Mouse (Mus musculus): ENCODE data around the gene Wnt10a. TPM values are rescaled to one million over a fixed set of nuclear protein-coding genes. Genes with fewer than 3 reads are reported as not detected.

The Wnt10a gene
- 1.5 and 1.6 TPM in 2 replicates for polyA plus RNA-seq (2014; fragmentation: Nextera tagmentation; extraction: Ambion mirVana)

- Histone ChIP-seq H3K9me3 (replicated peaks; ENCODE audit: control insufficient read depth, low read length) (no peaks in the 10 kb centered on the region), H3K36me3 (replicated peaks; ENCODE audit: control insufficient read depth, insufficient read depth, low read depth, low read length) (no peaks in the 10 kb centered on the region), H3K27me3 (ENCODE audit: control insufficient read depth, insufficient read depth, low read length) (peaks cover 75% of the 10 kb centered on the region), H3K4me2 (ENCODE audit: low read depth, low read length) (peak within 1 kb of the TSS; percentile 14), H3K4me3 (ENCODE audit: low read depth, low read length) (peak within 1 kb of the TSS; percentile 25), H3K4me1 (ENCODE audit: control insufficient read depth, insufficient read depth, low read length) (peaks cover 15% of the 10 kb centered on the region), H3K9ac (replicated peaks; ENCODE audit: low read length) (no peak within 1 kb of the TSS), H3K27ac (replicated peaks; ENCODE audit: low read depth, low read length) (no peak within 1 kb of the TSS)
- 3% methylated on average over 11 of the region's 11 CpGs for WGBS
- DNase-seq (ENCODE audit: low spot score), result no peak
- ATAC-seq (replicated peaks; ENCODE audit: insufficient number of reproducible peaks, low FRiP score, low TSS enrichment, low read depth), result no peak
These were observed at the start of gene Wnt10a for GRCm38 (mm10) chr1:74791249-74791648. Gene Wnt10a, plus strand, starts transcription at chr1:74791516.

GRCm38 (mm10) chr1:74747335-74747734, 44.0 kb upstream of the Wnt10a start:
- no peak overlapping the region for H3K4me3 ChIP-seq (ENCODE audit: low read depth, low read length)
- H3K9me3 ChIP-seq (replicated peaks; ENCODE audit: control insufficient read depth, low read length), result no peaks in the 10 kb centered on the region
- WGBS, result 71% methylated on average over 5 of the region's 5 CpGs
- H3K27me3 ChIP-seq (ENCODE audit: control insufficient read depth, insufficient read depth, low read length), result peaks cover 3% of the 10 kb centered on the region; the same call in 1 of the 2 replicates
- ATAC-seq (replicated peaks; ENCODE audit: insufficient number of reproducible peaks, low FRiP score, low TSS enrichment, low read depth), result 0 out of 2 replicates have a peak, but pooled peaks have one; percentile 48
- DNase-seq (ENCODE audit: low spot score), result no peak
- no peak overlapping the region for H3K27ac ChIP-seq (replicated peaks; ENCODE audit: low read depth, low read length)
- no peaks in the 10 kb centered on the region for H3K36me3 ChIP-seq (replicated peaks; ENCODE audit: control insufficient read depth, insufficient read depth, low read depth, low read length)
- H3K9ac ChIP-seq (replicated peaks; ENCODE audit: low read length), result no peak overlapping the region
- H3K4me1 ChIP-seq (ENCODE audit: control insufficient read depth, insufficient read depth, low read length), result no peaks in the 10 kb centered on the region
- H3K4me2 ChIP-seq (ENCODE audit: low read depth, low read length), result no peak overlapping the region

- DNase-seq (ENCODE audit: low spot score), result peak; percentile 71
- 11% methylated on average over 30 of the region's 30 CpGs for WGBS
- peak within 1 kb of the TSS; percentile 3; the same call in 1 of the 2 replicates for H3K9ac ChIP-seq (replicated peaks; ENCODE audit: low read length)
- no peak within 1 kb of the TSS for H3K4me3 ChIP-seq (ENCODE audit: low read depth, low read length)
- H3K9me3 ChIP-seq (replicated peaks; ENCODE audit: control insufficient read depth, low read length), result no peaks in the 10 kb centered on the region
- peaks cover 3% of the 10 kb centered on the region; the same call in 1 of the 2 replicates for H3K27me3 ChIP-seq (ENCODE audit: control insufficient read depth, insufficient read depth, low read length)
- no peaks in the 10 kb centered on the region for H3K4me1 ChIP-seq (ENCODE audit: control insufficient read depth, insufficient read depth, low read length)
- no peak within 1 kb of the TSS for H3K27ac ChIP-seq (replicated peaks; ENCODE audit: low read depth, low read length)
- ATAC-seq (replicated peaks; ENCODE audit: insufficient number of reproducible peaks, low FRiP score, low TSS enrichment, low read depth), result peak; percentile 34; the same call in 1 of the 2 replicates
- H3K4me2 ChIP-seq (ENCODE audit: low read depth, low read length), result peak within 1 kb of the TSS; percentile 25
- no peaks in the 10 kb centered on the region for H3K36me3 ChIP-seq (replicated peaks; ENCODE audit: control insufficient read depth, insufficient read depth, low read depth, low read length)
These were observed 42.6 kb upstream of the Wnt10a start, which contains the start of gene Prkag3 for GRCm38 (mm10) chr1:74748643-74749271. Gene Prkag3, minus strand, starts transcription at chr1:74749221.

GRCm38 (mm10) chr1:74749301-74749700, 42.0 kb upstream of the Wnt10a start:
- ATAC-seq (replicated peaks; ENCODE audit: insufficient number of reproducible peaks, low FRiP score, low TSS enrichment, low read depth), result no peak
- Histone ChIP-seq H3K36me3 (replicated peaks; ENCODE audit: control insufficient read depth, insufficient read depth, low read depth, low read length) (no peaks in the 10 kb centered on the region), H3K27ac (replicated peaks; ENCODE audit: low read depth, low read length) (no peak overlapping the region), H3K4me1 (ENCODE audit: control insufficient read depth, insufficient read depth, low read length) (no peaks in the 10 kb centered on the region), H3K27me3 (ENCODE audit: control insufficient read depth, insufficient read depth, low read length) (peaks cover 3% of the 10 kb centered on the region; the same call in 1 of the 2 replicates), H3K9me3 (replicated peaks; ENCODE audit: control insufficient read depth, low read length) (no peaks in the 10 kb centered on the region), H3K9ac (replicated peaks; ENCODE audit: low read length) (no peak overlapping the region), H3K4me3 (ENCODE audit: low read depth, low read length) (no peak overlapping the region), H3K4me2 (ENCODE audit: low read depth, low read length) (no peak overlapping the region)
- DNase-seq (ENCODE audit: low spot score), result no peak
- WGBS, result 66% methylated on average over 7 of the region's 7 CpGs

GRCm38 (mm10) chr1:74750683-74751082, 40.6 kb upstream of the Wnt10a start:
- ATAC-seq (replicated peaks; ENCODE audit: insufficient number of reproducible peaks, low FRiP score, low TSS enrichment, low read depth) (no peak), DNase-seq (ENCODE audit: low spot score) (no peak)
- H3K27ac ChIP-seq (replicated peaks; ENCODE audit: low read depth, low read length), result no peak overlapping the region
- H3K9ac ChIP-seq (replicated peaks; ENCODE audit: low read length), result no peak overlapping the region
- no peaks in the 10 kb centered on the region for H3K36me3 ChIP-seq (replicated peaks; ENCODE audit: control insufficient read depth, insufficient read depth, low read depth, low read length)
- WGBS, result 84% methylated on average over 4 of the region's 4 CpGs
- peaks cover 3% of the 10 kb centered on the region; the same call in 1 of the 2 replicates for H3K27me3 ChIP-seq (ENCODE audit: control insufficient read depth, insufficient read depth, low read length)
- H3K4me1 ChIP-seq (ENCODE audit: control insufficient read depth, insufficient read depth, low read length), result no peaks in the 10 kb centered on the region
- H3K4me2 ChIP-seq (ENCODE audit: low read depth, low read length), result no peak overlapping the region
- no peak overlapping the region for H3K4me3 ChIP-seq (ENCODE audit: low read depth, low read length)
- H3K9me3 ChIP-seq (replicated peaks; ENCODE audit: control insufficient read depth, low read length), result no peaks in the 10 kb centered on the region

DNA sequence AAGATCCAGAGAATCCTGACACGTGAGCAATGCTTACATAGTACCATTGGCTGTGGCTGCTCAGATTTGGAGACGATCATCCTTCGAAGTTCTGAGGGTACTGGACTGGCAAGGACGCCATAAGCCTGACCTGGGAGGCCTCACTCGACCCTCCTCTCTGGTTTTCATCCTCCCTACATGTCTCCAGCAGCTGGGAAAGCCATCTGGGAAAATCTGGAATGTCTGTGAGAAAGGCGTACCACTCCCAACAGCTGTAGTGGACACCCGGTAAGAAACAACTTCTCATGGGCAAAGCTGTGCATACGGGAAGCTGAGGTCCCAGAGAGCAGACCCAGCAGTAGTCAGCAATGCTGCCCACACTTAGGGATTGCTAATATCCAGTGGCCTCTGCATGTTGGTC, 39.2 kb upstream of the Wnt10a start:
- ATAC-seq (replicated peaks; ENCODE audit: insufficient number of reproducible peaks, low FRiP score, low TSS enrichment, low read depth), result no peak
- Histone ChIP-seq H3K27me3 (ENCODE audit: control insufficient read depth, insufficient read depth, low read length) (peaks cover 3% of the 10 kb centered on the region; the same call in 1 of the 2 replicates), H3K9ac (replicated peaks; ENCODE audit: low read length) (no peak overlapping the region), H3K27ac (replicated peaks; ENCODE audit: low read depth, low read length) (no peak overlapping the region), H3K4me3 (ENCODE audit: low read depth, low read length) (no peak overlapping the region), H3K4me2 (ENCODE audit: low read depth, low read length) (no peak overlapping the region), H3K36me3 (replicated peaks; ENCODE audit: control insufficient read depth, insufficient read depth, low read depth, low read length) (no peaks in the 10 kb centered on the region), H3K4me1 (ENCODE audit: control insufficient read depth, insufficient read depth, low read length) (no peaks in the 10 kb centered on the region), H3K9me3 (replicated peaks; ENCODE audit: control insufficient read depth, low read length) (no peaks in the 10 kb centered on the region)
- 85% methylated on average over 8 of the region's 8 CpGs for WGBS
- no peak for DNase-seq (ENCODE audit: low spot score)

DNA sequence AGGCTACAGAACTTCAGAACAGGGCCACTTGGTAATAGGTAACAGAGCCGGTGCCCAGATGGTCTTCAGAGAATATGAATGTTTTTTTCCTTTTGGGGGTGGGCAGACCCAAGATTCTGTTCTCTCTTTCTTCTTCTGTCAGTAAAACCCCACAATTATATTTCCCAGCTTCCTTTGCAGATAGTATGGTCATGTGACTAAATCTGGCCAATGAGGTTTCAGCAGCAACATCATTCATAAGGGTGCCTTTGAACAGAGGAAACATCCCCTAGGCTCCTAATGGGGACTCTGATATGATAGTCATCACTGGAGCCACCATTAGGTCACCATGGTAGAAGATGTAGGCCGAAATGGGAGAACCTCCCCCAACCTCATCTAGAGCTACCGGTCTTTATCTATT, 38.5 kb upstream of the Wnt10a start:
- 95% methylated on average over 3 of the region's 3 CpGs for WGBS
- no peaks in the 10 kb centered on the region for H3K4me1 ChIP-seq (ENCODE audit: control insufficient read depth, insufficient read depth, low read length)

GRCm38 (mm10) chr1:74753266-74753974, 37.9 kb upstream of the Wnt10a start:
- no peak overlapping the region for H3K27ac ChIP-seq (replicated peaks; ENCODE audit: low read depth, low read length)
- no peak for DNase-seq (ENCODE audit: low spot score)
- 83% methylated on average over 8 of the region's 8 CpGs for WGBS

More for the DNA sequence above, 38.5 kb upstream of the Wnt10a start:
- Histone ChIP-seq H3K36me3 (replicated peaks; ENCODE audit: control insufficient read depth, insufficient read depth, low read depth, low read length) (no peaks in the 10 kb centered on the region), H3K9ac (replicated peaks; ENCODE audit: low read length) (no peak overlapping the region), H3K9me3 (replicated peaks; ENCODE audit: control insufficient read depth, low read length) (no peaks in the 10 kb centered on the region), H3K27me3 (ENCODE audit: control insufficient read depth, insufficient read depth, low read length) (peaks cover 3% of the 10 kb centered on the region; the same call in 1 of the 2 replicates), H3K4me2 (ENCODE audit: low read depth, low read length) (no peak overlapping the region), H3K27ac (replicated peaks; ENCODE audit: low read depth, low read length) (no peak overlapping the region), H3K4me3 (ENCODE audit: low read depth, low read length) (no peak overlapping the region)
- ATAC-seq (replicated peaks; ENCODE audit: insufficient number of reproducible peaks, low FRiP score, low TSS enrichment, low read depth), result no peak
- no peak for DNase-seq (ENCODE audit: low spot score)

More at GRCm38 (mm10) chr1:74753266-74753974, 37.9 kb upstream of the Wnt10a start:
- H3K4me2 ChIP-seq (ENCODE audit: low read depth, low read length), result no peak overlapping the region
- no peaks in the 10 kb centered on the region for H3K4me1 ChIP-seq (ENCODE audit: control insufficient read depth, insufficient read depth, low read length)
- H3K27me3 ChIP-seq (ENCODE audit: control insufficient read depth, insufficient read depth, low read length), result peaks cover 3% of the 10 kb centered on the region; the same call in 1 of the 2 replicates
- ATAC-seq (replicated peaks; ENCODE audit: insufficient number of reproducible peaks, low FRiP score, low TSS enrichment, low read depth), result no peak
- H3K9ac ChIP-seq (replicated peaks; ENCODE audit: low read length), result no peak overlapping the region
- no peaks in the 10 kb centered on the region for H3K9me3 ChIP-seq (replicated peaks; ENCODE audit: control insufficient read depth, low read length)
- H3K36me3 ChIP-seq (replicated peaks; ENCODE audit: control insufficient read depth, insufficient read depth, low read depth, low read length), result no peaks in the 10 kb centered on the region
- H3K4me3 ChIP-seq (ENCODE audit: low read depth, low read length), result no peak overlapping the region
